Mouse (Mus musculus): Measurements from ENCODE around the gene Polr3c. TPM values are rescaled to one million over a fixed set of nuclear protein-coding genes. Genes with fewer than 3 reads are reported as not detected.
"Not testable (repeated sequence)": the region's sequence is repeated elsewhere in the genome, so short reads cannot be mapped to it uniquely, and the experiment has no call there.

The Polr3c gene
- polyA plus RNA-seq (2015; fragmentation: Nextera tagmentation; extraction: Ambion mirVana): 32.5 and 36.4 TPM in 2 replicates

- under 1% methylated on average over 42 of the region's 52 CpGs for WGBS
- peak within 1 kb of the TSS; percentile 90 for H3K27ac ChIP-seq
- no peaks in the 10 kb centered on the region for H3K27me3 ChIP-seq
- H3K4me3 ChIP-seq: peak within 1 kb of the TSS; percentile 92
- H3K36me3 ChIP-seq: peaks cover 16% of the 10 kb centered on the region
- peak; percentile 97 for ATAC-seq (ENCODE audit: low FRiP score)
- H3K9me3 ChIP-seq: no peaks in the 10 kb centered on the region
- H3K9ac ChIP-seq: peak within 1 kb of the TSS; percentile 79
- peak within 1 kb of the TSS; percentile 63 for H3K4me2 ChIP-seq
- peaks cover 38% of the 10 kb centered on the region for H3K4me1 ChIP-seq (replicated peaks)
Measured at GRCm38 (mm10) chr3:96727343-96727827, at the start of gene Polr3c, which contains the start of gene Rnf115. Polr3c (minus strand) TSS chr3:96727628. Rnf115 (plus strand) TSS chr3:96727664.

DNA sequence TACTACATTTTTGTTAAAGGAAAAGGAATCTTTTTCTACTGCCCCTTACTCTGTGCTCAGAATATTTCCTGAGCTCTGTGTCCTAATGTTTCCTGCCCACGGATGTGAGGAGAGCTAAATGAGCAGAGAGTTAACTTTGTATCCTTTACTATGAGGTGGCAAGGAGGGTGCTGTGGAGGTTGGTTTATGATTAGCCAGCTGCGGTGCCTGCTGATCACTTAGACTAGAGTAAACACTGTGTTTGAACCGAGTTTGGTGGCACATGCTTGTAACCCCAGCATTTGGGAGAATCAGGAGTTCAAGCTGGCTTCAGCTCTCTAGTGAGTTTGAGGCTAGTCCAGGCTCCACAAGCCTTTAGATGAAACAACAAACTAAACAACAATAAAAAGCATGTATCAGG, 49.7 kb upstream of the Polr3c start:
- no peak for ATAC-seq (ENCODE audit: low FRiP score)
- 81% methylated on average over 3 of the region's 3 CpGs for WGBS
- Histone ChIP-seq H3K9me3 (no peaks in the 10 kb centered on the region), H3K9ac (no peak overlapping the region), H3K27me3 (no peaks in the 10 kb centered on the region), H3K27ac (no peak overlapping the region), H3K4me1 (replicated peaks) (no peaks in the 10 kb centered on the region), H3K36me3 (peaks cover 12% of the 10 kb centered on the region), H3K4me3 (no peak overlapping the region), H3K4me2 (no peak overlapping the region)

GRCm38 (mm10) chr3:96772949-96773348, 45.5 kb upstream of the Polr3c start:
- no peak overlapping the region for H3K27ac ChIP-seq
- H3K9ac ChIP-seq: no peak overlapping the region
- ATAC-seq (ENCODE audit: low FRiP score): no peak
- peaks cover 12% of the 10 kb centered on the region for H3K36me3 ChIP-seq
- H3K27me3 ChIP-seq: no peaks in the 10 kb centered on the region
- 50% methylated on average over 1 of the region's 1 CpGs for WGBS
- no peak overlapping the region for H3K4me2 ChIP-seq
- H3K4me3 ChIP-seq: no peak overlapping the region
- H3K9me3 ChIP-seq: no peaks in the 10 kb centered on the region
- no peaks in the 10 kb centered on the region for H3K4me1 ChIP-seq (replicated peaks)

DNA sequence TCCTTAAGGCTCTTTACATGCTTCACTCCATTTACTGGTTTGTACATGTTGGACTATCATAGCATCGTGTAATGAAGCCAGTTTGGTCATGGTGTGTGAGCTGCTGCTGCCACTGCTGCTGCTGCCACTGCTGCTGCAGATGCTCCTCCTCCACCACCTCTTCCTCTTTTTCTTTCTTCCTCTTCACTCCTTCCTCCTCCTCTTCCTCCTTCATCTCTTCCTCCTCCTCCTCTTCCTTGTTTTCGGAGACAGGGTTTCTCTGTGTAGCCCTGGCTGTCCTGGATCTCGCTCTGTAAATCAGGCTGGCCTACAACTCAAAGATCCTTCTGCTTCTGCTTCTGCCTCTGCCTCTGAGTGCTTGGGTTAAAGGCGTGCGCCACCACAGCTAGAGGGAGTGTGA, 42.5 kb upstream of the Polr3c start:
- no peak overlapping the region for H3K9ac ChIP-seq
- no peak overlapping the region for H3K4me3 ChIP-seq
- WGBS: 96% methylated on average over 5 of the region's 5 CpGs
- no peak overlapping the region for H3K27ac ChIP-seq
- no peak for ATAC-seq (ENCODE audit: low FRiP score)
- H3K27me3 ChIP-seq: no peaks in the 10 kb centered on the region
- H3K9me3 ChIP-seq: no peaks in the 10 kb centered on the region
- no peak overlapping the region for H3K4me2 ChIP-seq
- peaks cover 6% of the 10 kb centered on the region; the same call in 1 of the 2 replicates for H3K36me3 ChIP-seq
- 0 out of 2 replicates have a peak, but pooled peaks cover 4% of the 10 kb centered on the region for H3K4me1 ChIP-seq (replicated peaks)

- no peak for ATAC-seq (ENCODE audit: low FRiP score)
- H3K27me3 ChIP-seq: no peaks in the 10 kb centered on the region
Measured at GRCm38 (mm10) chr3:96764528-96764927, 37.1 kb upstream of the Polr3c start.

GRCm38 (mm10) chr3:96759695-96760094, 32.3 kb upstream of the Polr3c start:
- Histone ChIP-seq H3K9ac (no peak overlapping the region), H3K27me3 (no peaks in the 10 kb centered on the region), H3K36me3 (peaks cover 3% of the 10 kb centered on the region; the same call in 1 of the 2 replicates), H3K4me2 (no peak overlapping the region), H3K9me3 (no peaks in the 10 kb centered on the region), H3K4me1 (replicated peaks) (no peaks in the 10 kb centered on the region), H3K4me3 (no peak overlapping the region), H3K27ac (no peak overlapping the region)
- 93% methylated on average over 4 of the region's 4 CpGs for WGBS
- ATAC-seq (ENCODE audit: low FRiP score): no peak

More at GRCm38 (mm10) chr3:96764528-96764927, 37.1 kb upstream of the Polr3c start:
- 90% methylated on average over 1 of the region's 1 CpGs for WGBS
- Histone ChIP-seq H3K4me1 (replicated peaks) (0 out of 2 replicates have a peak, but pooled peaks cover 4% of the 10 kb centered on the region), H3K36me3 (peaks cover 8% of the 10 kb centered on the region; the same call in 1 of the 2 replicates), H3K4me2 (no peak overlapping the region), H3K9me3 (no peaks in the 10 kb centered on the region), H3K9ac (no peak overlapping the region), H3K4me3 (no peak overlapping the region), H3K27ac (no peak overlapping the region)

DNA sequence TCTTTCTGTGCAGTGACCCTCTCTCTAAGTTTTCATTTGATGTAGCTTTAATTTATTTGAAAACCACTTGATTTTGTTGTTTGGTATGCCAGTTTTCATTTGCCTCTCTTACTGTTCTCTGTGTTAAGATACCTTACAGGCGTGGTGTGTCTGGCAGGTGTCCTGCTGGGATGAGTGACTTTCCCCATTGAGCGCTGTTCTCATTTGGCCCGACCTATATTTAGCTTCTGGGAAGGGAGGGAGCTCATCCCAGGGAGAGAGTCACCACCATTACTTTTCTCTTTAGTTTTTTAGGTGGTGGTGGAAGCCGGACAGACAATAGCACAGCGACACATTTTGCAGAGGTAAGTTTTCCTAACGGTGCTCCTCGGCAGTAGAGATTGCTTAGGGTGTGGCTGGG, 30.3 kb upstream of the Polr3c start:
- H3K4me2 ChIP-seq: no peak overlapping the region
- no peaks in the 10 kb centered on the region for H3K27me3 ChIP-seq
- ATAC-seq (ENCODE audit: low FRiP score): no peak
- H3K9ac ChIP-seq: no peak overlapping the region
- H3K27ac ChIP-seq: no peak overlapping the region
- 55% methylated on average over 7 of the region's 7 CpGs for WGBS
- peaks cover 3% of the 10 kb centered on the region; the same call in 1 of the 2 replicates for H3K36me3 ChIP-seq
- no peak overlapping the region for H3K4me3 ChIP-seq
- no peaks in the 10 kb centered on the region for H3K4me1 ChIP-seq (replicated peaks)
- no peaks in the 10 kb centered on the region for H3K9me3 ChIP-seq

DNA sequence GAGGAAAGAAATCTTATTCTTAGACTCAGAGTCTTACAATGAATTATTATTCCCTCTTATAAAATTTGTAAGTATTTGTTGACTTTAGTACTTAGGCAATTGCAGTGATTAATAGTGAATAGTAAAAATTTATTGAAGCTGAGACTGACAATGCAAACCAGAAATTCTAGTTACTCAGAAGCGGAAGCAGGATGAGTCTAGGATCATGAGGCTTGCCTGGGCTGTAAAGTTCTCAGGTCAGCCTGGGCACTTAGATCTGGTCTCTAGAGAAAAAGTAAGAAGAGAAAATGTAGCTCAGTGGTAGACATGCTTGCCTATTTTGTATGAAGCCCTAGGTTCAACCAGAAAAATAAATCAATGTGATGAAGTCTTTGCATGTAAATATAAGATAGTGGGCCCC, 28.5 kb upstream of the Polr3c start:
- Histone ChIP-seq H3K9me3 (no peaks in the 10 kb centered on the region), H3K27ac (no peak overlapping the region), H3K4me3 (no peak overlapping the region), H3K4me1 (replicated peaks) (no peaks in the 10 kb centered on the region), H3K27me3 (no peaks in the 10 kb centered on the region), H3K9ac (no peak overlapping the region), H3K4me2 (no peak overlapping the region), H3K36me3 (no peaks in the 10 kb centered on the region; the same call in 1 of the 2 replicates)
- no peak for ATAC-seq (ENCODE audit: low FRiP score)
- 98% methylated on average over 1 of the region's 1 CpGs for WGBS

GRCm38 (mm10) chr3:96746829-96747228, 19.4 kb upstream of the Polr3c start:
- Histone ChIP-seq H3K36me3 (no peaks in the 10 kb centered on the region), H3K4me3 (no peak overlapping the region), H3K9me3 (no peaks in the 10 kb centered on the region), H3K9ac (no peak overlapping the region), H3K4me2 (no peak overlapping the region), H3K27me3 (no peaks in the 10 kb centered on the region), H3K4me1 (replicated peaks) (no peaks in the 10 kb centered on the region), H3K27ac (no peak overlapping the region)
- ATAC-seq (ENCODE audit: low FRiP score): no peak
- 81% methylated on average over 1 of the region's 1 CpGs for WGBS

GRCm38 (mm10) chr3:96744348-96744747, 16.9 kb upstream of the Polr3c start:
- ATAC-seq (ENCODE audit: low FRiP score): no peak
- H3K4me2 ChIP-seq: no peak overlapping the region
- no peak overlapping the region for H3K9ac ChIP-seq
- no peaks in the 10 kb centered on the region for H3K36me3 ChIP-seq
- no peak overlapping the region for H3K4me3 ChIP-seq
- no peaks in the 10 kb centered on the region for H3K9me3 ChIP-seq
- WGBS: 96% methylated on average over 3 of the region's 3 CpGs
- no peak overlapping the region for H3K27ac ChIP-seq
- no peaks in the 10 kb centered on the region for H3K4me1 ChIP-seq (replicated peaks)
- no peaks in the 10 kb centered on the region for H3K27me3 ChIP-seq

- ATAC-seq (ENCODE audit: low FRiP score); H3K27me3 ChIP-seq; H3K4me2 ChIP-seq; H3K9ac ChIP-seq; H3K4me1 ChIP-seq (replicated peaks); H3K27ac ChIP-seq; H3K4me3 ChIP-seq; H3K36me3 ChIP-seq; H3K9me3 ChIP-seq: not testable (repeated sequence)
Measured at GRCm38 (mm10) chr3:96740279-96740678, 12.9 kb upstream of the Polr3c start.

DNA sequence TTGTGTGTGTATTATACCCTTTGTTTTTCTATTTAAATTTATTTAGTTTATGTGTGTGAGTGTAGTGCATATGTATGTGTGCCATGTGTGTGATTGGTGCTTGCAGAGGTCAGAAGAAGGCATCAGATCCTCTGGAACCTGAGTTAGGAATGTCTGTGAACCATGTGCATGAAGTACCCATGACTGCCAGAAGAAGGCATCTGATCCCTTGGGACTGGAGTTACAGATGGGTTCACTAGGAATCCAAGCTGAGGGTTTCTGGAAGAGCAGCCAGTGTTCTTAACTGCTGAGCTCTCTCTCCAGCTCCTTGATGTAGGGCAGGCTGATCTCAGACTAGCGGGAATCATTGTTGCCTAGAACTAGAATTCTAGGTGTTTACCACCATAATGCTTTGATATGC, 10.6 kb upstream of the Polr3c start:
- no peak overlapping the region for H3K9ac ChIP-seq
- WGBS: 91% methylated on average over 1 of the region's 1 CpGs

GRCm38 (mm10) chr3:96737013-96737740, 9.7 kb upstream of the Polr3c start:
- Histone ChIP-seq H3K9ac (no peak overlapping the region), H3K4me3 (no peak overlapping the region), H3K36me3 (no peaks in the 10 kb centered on the region), H3K4me1 (replicated peaks) (0 out of 2 replicates have a peak, but pooled peaks cover 4% of the 10 kb centered on the region), H3K4me2 (no peak overlapping the region), H3K27ac (no peak overlapping the region), H3K9me3 (no peaks in the 10 kb centered on the region), H3K27me3 (no peaks in the 10 kb centered on the region)
- no peak for ATAC-seq (ENCODE audit: low FRiP score)
- WGBS: 52% methylated on average over 1 of the region's 1 CpGs

More for the DNA sequence above, 10.6 kb upstream of the Polr3c start:
- no peak for ATAC-seq (ENCODE audit: low FRiP score)
- no peaks in the 10 kb centered on the region for H3K36me3 ChIP-seq
- no peaks in the 10 kb centered on the region for H3K27me3 ChIP-seq
- H3K9me3 ChIP-seq: no peaks in the 10 kb centered on the region
- H3K4me1 ChIP-seq (replicated peaks): 0 out of 2 replicates have a peak, but pooled peaks cover 4% of the 10 kb centered on the region
- H3K4me3 ChIP-seq: no peak overlapping the region
- H3K27ac ChIP-seq: no peak overlapping the region
- no peak overlapping the region for H3K4me2 ChIP-seq
